Mouse (Mus musculus) midbrain, embryonic 10.5 days (tissue): ENCODE measurements around the gene Rimklb. TPM values are rescaled to one million over a fixed set of nuclear protein-coding genes. Genes with fewer than 3 reads are reported as not detected.

Source experiments
- polyA plus RNA-seq: library from polyadenylated mRNA; unstranded; fragments of >200 nt; fragmentation: Nextera tagmentation; extraction: Ambion mirVana; gene quantifications from 2 replicates; pipeline ENCODE4 v1.2.1, GENCODE M21; 2016

Rimklb gene
- polyA plus RNA-seq, 1 experiment from 2014 or later, result 39.1 TPM

Other genes starting within 250 kb of the Rimklb start
- 0.19 TPM in 1 of 2 replicates, not detected in the other for gene Klrg1, start 215.9 kb downstream of the Rimklb start, polyA plus RNA-seq
- 94.6 and 95.1 TPM in 2 replicates for gene M6pr, start 190.0 kb downstream of the Rimklb start, polyA plus RNA-seq
- gene Phc1, start 158.2 kb downstream of the Rimklb start, polyA plus RNA-seq, result 26.6 and 29.3 TPM in 2 replicates
- gene Mfap5, start 7.1 kb upstream of the Rimklb start, polyA plus RNA-seq, result 0.72 and 0.99 TPM in 2 replicates
- gene Aicda, start 55.0 kb upstream of the Rimklb start, polyA plus RNA-seq, result not detected in 2 replicates
- gene Apobec1, start 103.7 kb upstream of the Rimklb start, polyA plus RNA-seq, result 1.6 and 1.7 TPM in 2 replicates
- gene Gdf3, start 111.3 kb upstream of the Rimklb start, polyA plus RNA-seq, result 0.06 and 0.09 TPM in 2 replicates
- gene Dppa3, start 127.6 kb upstream of the Rimklb start, polyA plus RNA-seq, result not detected in 2 replicates
- gene Nanog, start 208.7 kb upstream of the Rimklb start, polyA plus RNA-seq, result 0.09 and 0.32 TPM in 2 replicates